Mouse (Mus musculus) liver, embryonic 13.5 days (tissue): ENCODE results near the gene Psmb8. TPM values are rescaled to one million over a fixed set of nuclear protein-coding genes. Genes with fewer than 3 reads are reported as not detected.

Experiments
- polyA plus RNA-seq: library from polyadenylated mRNA; unstranded; fragments of >200 nt; fragmentation: Nextera tagmentation; extraction: Ambion mirVana; gene quantifications from 2 replicates; pipeline ENCODE4 v1.2.1, GENCODE M21; 2015

Psmb8 gene
- polyA plus RNA-seq, 1 experiment from 2014 or later, result 18.0 TPM

Other genes with a start within 250 kb of the Psmb8 start
- gene B3galt4, start 246.2 kb upstream of the Psmb8 start, polyA plus RNA-seq, result 2.3 and 2.5 TPM in 2 replicates
- 27.7 and 30.1 TPM in 2 replicates for gene Vps52, start 241.9 kb upstream of the Psmb8 start, polyA plus RNA-seq
- gene Rps18, start 241.7 kb upstream of the Psmb8 start, polyA plus RNA-seq, result 1,343 and 1,499 TPM in 2 replicates
- 80.9 and 88.3 TPM in 2 replicates for gene H2-K1, start 197.4 kb upstream of the Psmb8 start, polyA plus RNA-seq
- 5.2 and 5.4 TPM in 2 replicates for gene Ring1, start 173.0 kb upstream of the Psmb8 start, polyA plus RNA-seq
- 25.2 and 25.7 TPM in 2 replicates for gene H2-Ke6, start 169.7 kb upstream of the Psmb8 start, polyA plus RNA-seq
- 71.7 and 76.7 TPM in 2 replicates for gene Slc39a7, start 166.0 kb upstream of the Psmb8 start, polyA plus RNA-seq
- gene Rxrb, start 165.9 kb upstream of the Psmb8 start, polyA plus RNA-seq, result 18.2 and 18.6 TPM in 2 replicates
- gene Col11a2, start 158.3 kb upstream of the Psmb8 start, polyA plus RNA-seq, result 0.32 and 0.54 TPM in 2 replicates
- 0.39 and 0.41 TPM in 2 replicates for gene H2-Oa, start 105.4 kb upstream of the Psmb8 start, polyA plus RNA-seq
- gene H2-DMa, start 78.2 kb upstream of the Psmb8 start, polyA plus RNA-seq, result 4.4 and 5.2 TPM in 2 replicates
- gene Brd2, start 75.1 kb upstream of the Psmb8 start, polyA plus RNA-seq, result 42.0 and 53.3 TPM in 2 replicates
- gene H2-DMb2, start 54.4 kb upstream of the Psmb8 start, polyA plus RNA-seq, result 0.31 and 0.36 TPM in 2 replicates
- gene H2-DMb1, start 44.6 kb upstream of the Psmb8 start, polyA plus RNA-seq, result 0.54 and 0.62 TPM in 2 replicates
- 2.4 and 3.2 TPM in 2 replicates for gene Tap1, start 10.2 kb upstream of the Psmb8 start, polyA plus RNA-seq
- 6.6 and 7.7 TPM in 2 replicates for gene Psmb9, start 10.0 kb upstream of the Psmb8 start, polyA plus RNA-seq
- gene Tap2, start 5.8 kb downstream of the Psmb8 start, polyA plus RNA-seq, result 5.7 and 6.1 TPM in 2 replicates
- 0.08 TPM in 1 of 2 replicates, not detected in the other for gene H2-Ob, start 41.2 kb downstream of the Psmb8 start, polyA plus RNA-seq
- 2.2 and 2.3 TPM in 2 replicates for gene H2-Ab1, start 60.0 kb downstream of the Psmb8 start, polyA plus RNA-seq
- gene H2-Aa, start 90.1 kb downstream of the Psmb8 start, polyA plus RNA-seq, result 0.96 TPM in 2 replicates
- 0.81 and 0.88 TPM in 2 replicates for gene H2-Eb1, start 108.1 kb downstream of the Psmb8 start, polyA plus RNA-seq
- not detected in 2 replicates for gene H2-Eb2, start 127.9 kb downstream of the Psmb8 start, polyA plus RNA-seq
- gene Btnl2, start 157.1 kb downstream of the Psmb8 start, polyA plus RNA-seq, result 0.05 TPM in 1 of 2 replicates, not detected in the other
- not detected in 2 replicates for gene Btnl1, start 179.4 kb downstream of the Psmb8 start, polyA plus RNA-seq
- gene BC051142, start 201.1 kb downstream of the Psmb8 start, polyA plus RNA-seq, result 0.21 TPM in 1 of 2 replicates, not detected in the other